Mouse (Mus musculus): Measurements from ENCODE around the gene Olfr723.
"Not testable (repeated sequence)": the region's sequence is repeated elsewhere in the genome, so short reads cannot be mapped to it uniquely, and the experiment has no call there.

Gene Olfr723

DNA sequence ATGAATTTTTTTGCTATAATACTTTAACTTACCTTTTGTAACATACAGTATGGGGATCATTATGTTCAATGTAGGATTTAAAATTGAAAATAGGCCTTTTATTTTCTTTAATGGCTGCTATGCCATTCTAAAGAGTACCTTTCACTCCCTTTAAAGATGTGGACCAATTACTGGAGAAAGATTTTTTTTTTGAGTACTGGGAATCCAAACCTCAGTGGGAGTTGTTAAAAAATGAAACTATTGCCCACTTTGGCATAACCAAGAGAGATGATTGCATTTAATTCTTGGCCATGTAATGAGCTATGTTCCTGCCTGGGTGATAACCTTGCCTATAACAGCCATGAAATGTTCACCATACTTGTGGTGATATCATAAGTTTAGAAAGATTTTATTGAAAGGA, at the start of gene Olfr723:
Gene Olfr723 (minus strand): TSS at position 101 of the 400 bp plus-strand sequence.
- CTCF ChIA-PET, result not testable (repeated sequence)

GRCm38 (mm10) chr14:49963174-49963573, 31.6 kb upstream of the Olfr723 start, which contains the start of gene Olfr724:
Gene Olfr724 (minus strand): TSS chr14:49963274.
- CTCF ChIA-PET, result not testable (repeated sequence)

GRCm38 (mm10) chr14:49955890-49956289, 24.3 kb upstream of the Olfr723 start:
- CTCF ChIA-PET, result no interaction called here

DNA sequence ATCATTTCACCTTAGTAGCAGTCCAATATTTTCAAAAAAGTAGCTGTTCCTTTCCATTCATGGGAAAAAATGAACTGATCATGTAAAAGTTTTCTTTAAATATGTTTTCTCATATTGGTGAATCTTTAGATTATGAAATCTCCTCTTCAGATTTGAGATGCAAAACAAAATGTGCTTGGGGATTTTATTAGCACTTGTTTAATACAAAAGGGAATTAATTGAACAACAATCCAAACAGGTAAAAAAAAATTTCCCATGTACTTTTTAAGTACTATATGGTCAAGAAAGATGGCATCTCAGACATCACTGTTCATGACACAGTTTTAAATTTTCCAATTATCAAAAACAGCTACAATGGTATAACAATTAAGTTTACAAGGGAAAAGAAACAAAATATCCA, 29.7 kb downstream of the Olfr723 start, which contains the start of gene Olfr722:
Gene Olfr722 (minus strand): TSS at position 101 of the 400 bp plus-strand sequence.
- CTCF ChIA-PET, result no interaction called here
